Mouse (Mus musculus) right cerebral cortex, adult 18-20 months (tissue): Measurements from ENCODE around the gene Dmrta2.
A peak's percentile ranks its signal among the peaks of the same experiment; 100 is the strongest.

Experiments used
- DNase-seq: peaks from one replicate; pipeline ENCODE4 v3.0.0; 2022; ENCODE audit warnings: mixed read lengths

Dmrta2 gene

GRCm38 (mm10) chr4:109979461-109980320 lies 1.8 kb downstream of the Dmrta2 start:
- DNase-seq = no peak

GRCm38 (mm10) chr4:109980321-109981082 lies 2.6 kb downstream of the Dmrta2 start:
- DNase-seq = no peak

- DNase-seq = no peak
Measured at GRCm38 (mm10) chr4:109981083-109981870, 3.4 kb downstream of the Dmrta2 start.

- no peak for DNase-seq
Measured at GRCm38 (mm10) chr4:109981871-109982680, 4.2 kb downstream of the Dmrta2 start.

GRCm38 (mm10) chr4:109982681-109983265 lies 4.9 kb downstream of the Dmrta2 start:
- no peak for DNase-seq

- DNase-seq = no peak
Measured at GRCm38 (mm10) chr4:109983281-109984001, 5.6 kb downstream of the Dmrta2 start.

- no peak for DNase-seq
Measured at GRCm38 (mm10) chr4:109984011-109984411, 6.2 kb downstream of the Dmrta2 start.

GRCm38 (mm10) chr4:109984496-109985423 lies 6.9 kb downstream of the Dmrta2 start:
- DNase-seq = no peak

- no peak for DNase-seq
Measured at GRCm38 (mm10) chr4:109985424-109986172, 7.7 kb downstream of the Dmrta2 start.

GRCm38 (mm10) chr4:109986301-109986700 lies 8.4 kb downstream of the Dmrta2 start:
- no peak for DNase-seq

- DNase-seq = no peak
Measured at GRCm38 (mm10) chr4:109986748-109987355, 9.0 kb downstream of the Dmrta2 start.

- no peak for DNase-seq
Measured at GRCm38 (mm10) chr4:109987560-109988362, 9.9 kb downstream of the Dmrta2 start.

GRCm38 (mm10) chr4:109988411-109988810 lies 10.6 kb downstream of the Dmrta2 start:
- DNase-seq = no peak

- no peak for DNase-seq
Measured at GRCm38 (mm10) chr4:109989213-109989612, 11.4 kb downstream of the Dmrta2 start.

GRCm38 (mm10) chr4:110006044-110006443 lies 28.2 kb downstream of the Dmrta2 start:
- DNase-seq = no peak

- DNase-seq = no peak
Measured at GRCm38 (mm10) chr4:110019145-110019544, 41.3 kb downstream of the Dmrta2 start.

GRCm38 (mm10) chr4:110020255-110020654 lies 42.4 kb downstream of the Dmrta2 start:
- DNase-seq = peak; percentile 83
